Mouse (Mus musculus) small intestine, adult 2 months (tissue): ENCODE data around the gene Zfp410. TPM values are rescaled to one million over a fixed set of nuclear protein-coding genes. Genes with fewer than 3 reads are reported as not detected.
"Not testable (repeated sequence)": the region's sequence is repeated elsewhere in the genome, so short reads cannot be mapped to it uniquely, and the experiment has no call there.

Source experiments
- H3K27ac ChIP-seq: fragments of 200-500 bp; 2 replicates; pipeline ENCODE4 v1.5.1; 2012; ENCODE audit warnings: low read depth, low read length, control low read depth, inconsistent platforms; ENCODE audit not compliant: insufficient read depth
- H3K27me3 ChIP-seq: fragments of 200-500 bp; 2 replicates; pipeline ENCODE4 v1.6.1; 2012; ENCODE audit warnings: mild to moderate bottlenecking, moderate library complexity, low read length, inconsistent platforms; ENCODE audit not compliant: control insufficient read depth, insufficient read depth
- H3K36me3 ChIP-seq: fragments of 200-500 bp; 2 replicates; pipeline ENCODE4 v1.6.1; 2012; ENCODE audit warnings: mild to moderate bottlenecking, low read length, control low read depth, inconsistent platforms; ENCODE audit not compliant: control insufficient read depth, insufficient read depth
- H3K4me1 ChIP-seq: fragments of 200-500 bp; 2 replicates; pipeline ENCODE4 v1.6.1; 2012; ENCODE audit warnings: low read length, inconsistent platforms, mixed read lengths; ENCODE audit not compliant: control insufficient read depth, insufficient read depth, insufficient read length
- H3K4me3 ChIP-seq: fragments of 200-500 bp; 2 replicates; pipeline ENCODE4 v1.5.1; 2012; ENCODE audit warnings: low read depth, mild to moderate bottlenecking, control low read depth, inconsistent platforms, low read length, moderate library complexity
- CTCF ChIP-seq: fragments of 200-500 bp; IDR thresholded peaks from 2 replicates; pipeline ENCODE4 v1.5.1; 2012; ENCODE audit warnings: low read depth, mild to moderate bottlenecking, control low read depth, inconsistent platforms, low read length, moderate library complexity, mixed read lengths; ENCODE audit not compliant: insufficient replicate concordance, insufficient read length; ENCODE audit errors: extremely low read depth
- POLR2A ChIP-seq: fragments of 200-500 bp; IDR thresholded peaks from 2 replicates; pipeline ENCODE4 v1.6.1; 2012; ENCODE audit warnings: low read depth, mild to moderate bottlenecking, control low read depth, inconsistent platforms, low read length, moderate library complexity
- WGBS: fragments of 180-500 bp; shearing (Covaris S2); methylation state at CpG from one replicate; pipeline ENCODE4 v1.1.7; 2018; 5-methylcytosine and 5-hydroxymethylcytosine counted together
- polyA plus RNA-seq: library from polyadenylated mRNA; depleted of rRNA; stranded (reverse); fragments of >200 nt; gene quantifications from 2 replicates; pipeline ENCODE4 v1.2.3, GENCODE M21; 2012

The Zfp410 gene
- polyA plus RNA-seq, 1 experiment, result 20.5 TPM

DNA sequence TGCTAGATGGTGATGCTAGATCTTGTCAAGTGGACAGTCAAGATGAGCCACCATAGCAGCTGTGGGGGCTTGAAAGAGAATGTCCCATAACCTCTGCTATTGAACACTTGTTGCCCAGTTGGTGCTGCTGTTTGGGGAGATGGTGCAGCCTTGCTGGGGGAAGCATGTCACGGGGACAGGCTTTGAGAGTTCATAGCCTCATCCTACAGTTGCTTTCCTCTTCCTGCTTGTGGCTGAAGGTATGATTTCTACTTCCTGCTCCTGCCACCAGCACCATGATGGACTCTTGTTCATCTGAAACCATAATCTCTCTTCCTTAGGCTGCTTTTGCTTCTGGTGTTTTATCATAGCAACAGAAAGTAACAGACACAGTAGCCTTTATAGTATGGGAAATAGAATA is 12.1 kb upstream of the Zfp410 start:
- no peaks in the 10 kb centered on the region for H3K27me3 ChIP-seq
- peaks cover 13% of the 10 kb centered on the region; the same call in 1 of the 2 replicates for H3K4me1 ChIP-seq
- H3K27ac ChIP-seq, result peak overlapping the region; percentile 93
- TF ChIP-seq POLR2A (no peak), CTCF (no peak)
- H3K36me3 ChIP-seq, result peaks cover 47% of the 10 kb centered on the region
- WGBS, result 51% methylated on average over 1 of the region's 1 CpGs
- no peak overlapping the region for H3K4me3 ChIP-seq

- 71% methylated on average over 4 of the region's 5 CpGs for WGBS
- Histone ChIP-seq H3K4me1 (peaks cover 3% of the 10 kb centered on the region; the same call in 1 of the 2 replicates), H3K36me3 (peaks cover 32% of the 10 kb centered on the region), H3K27ac (no peak overlapping the region), H3K4me3 (no peak overlapping the region), H3K27me3 (no peaks in the 10 kb centered on the region)
- TF ChIP-seq CTCF (no peak), POLR2A (no peak)
Observed at GRCm38 (mm10) chr12:84311306-84311705, 5.3 kb upstream of the Zfp410 start.

DNA sequence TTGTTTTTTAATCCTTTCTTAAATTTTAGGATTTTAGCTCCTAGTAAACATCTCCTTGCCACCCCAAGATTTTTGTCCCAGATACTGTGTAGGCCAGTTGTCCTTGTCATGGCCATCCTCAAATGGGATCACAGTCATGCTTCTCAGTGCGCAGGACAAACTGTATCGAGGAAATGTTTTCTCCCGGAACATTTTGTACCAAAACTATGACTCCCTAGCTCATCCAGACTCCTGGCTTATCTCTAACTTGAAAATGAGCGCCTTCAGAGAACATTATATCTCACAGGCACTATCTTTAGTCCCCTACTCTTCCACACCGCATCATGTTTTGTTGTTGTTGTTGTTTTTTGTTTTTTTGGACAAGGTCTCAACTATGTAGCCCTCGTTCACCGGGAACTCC is 646 bp upstream of the Zfp410 start:
- peaks cover 9% of the 10 kb centered on the region; the same call in 1 of the 2 replicates for H3K36me3 ChIP-seq
- H3K27me3 ChIP-seq, result no peaks in the 10 kb centered on the region
- H3K27ac ChIP-seq, result peak overlapping the region; percentile 82
- H3K4me1 ChIP-seq, result no peaks in the 10 kb centered on the region; the same call in 1 of the 2 replicates
- H3K4me3 ChIP-seq, result no peak overlapping the region; the same call in 1 of the 2 replicates
- no peak for TF ChIP-seq POLR2A
- no peak for TF ChIP-seq CTCF
- WGBS, result 14% methylated on average over 7 of the region's 7 CpGs

DNA sequence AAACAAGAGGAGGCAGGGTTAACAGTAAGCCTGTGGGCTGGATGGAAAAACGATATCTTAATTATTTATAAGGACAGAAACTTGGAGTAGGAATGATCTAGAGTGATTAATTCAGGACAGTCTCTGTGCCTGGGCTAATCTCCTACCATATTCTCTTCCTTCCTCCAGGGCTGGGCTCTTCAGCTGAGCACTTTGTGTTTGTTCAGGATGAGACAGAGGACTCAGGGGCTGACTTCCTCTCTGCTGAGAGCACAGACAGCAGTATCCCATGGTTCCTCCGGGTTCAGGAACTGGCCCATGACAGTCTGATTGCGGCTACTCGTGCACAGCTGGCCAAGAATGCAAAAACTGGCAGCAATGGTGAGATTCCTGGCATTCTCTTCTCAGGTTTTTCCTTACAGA is 10.5 kb downstream of the Zfp410 start:
- Histone ChIP-seq H3K27ac (no peak overlapping the region), H3K4me1 (no peaks in the 10 kb centered on the region), H3K4me3 (no peak overlapping the region), H3K36me3 (peaks cover 57% of the 10 kb centered on the region), H3K27me3 (no peaks in the 10 kb centered on the region)
- TF ChIP-seq CTCF, result no peak
- no peak for TF ChIP-seq POLR2A
- WGBS, result 60% methylated on average over 4 of the region's 4 CpGs

- TF ChIP-seq CTCF (no peak), POLR2A (no peak)
- Histone ChIP-seq H3K36me3 (peaks cover 50% of the 10 kb centered on the region), H3K4me3 (no peak overlapping the region), H3K27me3 (no peaks in the 10 kb centered on the region), H3K27ac (no peak overlapping the region), H3K4me1 (no peaks in the 10 kb centered on the region)
- 85% methylated on average over 11 of the region's 11 CpGs for WGBS
Observed at GRCm38 (mm10) chr12:84336963-84337625, 20.4 kb downstream of the Zfp410 start.

DNA sequence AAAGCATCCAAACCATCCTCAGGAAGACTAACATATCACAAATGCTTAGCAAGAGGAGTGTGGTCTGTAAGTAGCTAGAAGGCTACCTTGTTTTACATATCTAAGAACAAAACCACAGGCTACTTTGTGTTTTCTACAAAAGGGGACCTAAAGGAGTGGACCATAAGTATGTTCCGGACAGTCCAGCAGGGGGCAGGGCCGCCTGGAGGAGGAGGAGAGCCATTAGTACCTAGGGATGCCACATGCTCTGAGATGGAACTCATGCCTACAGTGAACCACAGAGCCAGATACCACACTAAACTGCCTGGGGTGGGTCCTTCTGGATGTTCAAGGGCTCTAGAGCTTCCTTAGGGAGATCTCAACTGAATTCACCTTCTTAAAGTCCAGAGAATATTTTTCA is 30.5 kb downstream of the Zfp410 start:
- TF ChIP-seq CTCF (peak; percentile 52; the same call in 1 of the 2 replicates), POLR2A (no peak)
- Histone ChIP-seq H3K4me3 (no peak overlapping the region), H3K27me3 (no peaks in the 10 kb centered on the region), H3K27ac (no peak overlapping the region), H3K4me1 (peaks cover 2% of the 10 kb centered on the region; the same call in 1 of the 2 replicates), H3K36me3 (peaks cover 23% of the 10 kb centered on the region)
- 49% methylated on average over 2 of the region's 2 CpGs for WGBS

- 74% methylated on average over 2 of the region's 2 CpGs for WGBS
- not testable (repeated sequence) for H3K4me1 ChIP-seq, H3K36me3 ChIP-seq
Observed at GRCm38 (mm10) chr12:84358699-84359098, 42.0 kb downstream of the Zfp410 start.

More at GRCm38 (mm10) chr12:84358699-84359098, 42.0 kb downstream of the Zfp410 start:
- not testable (repeated sequence) for H3K27me3 ChIP-seq, H3K27ac ChIP-seq, H3K4me3 ChIP-seq
